ENCODE assay signal across 11 mouse cellular contexts in genomic region chr5:114579714-114580357, GRCm38 (mm10). TPM values are rescaled to one million over a fixed set of nuclear protein-coding genes. Genes with fewer than 3 reads are reported as not detected.
DNase-seq lines count a peak whose midpoint lies in the region; ATAC-seq lines count a peak whose summit lies in the region.
"Had no signal": no experiment of that assay in that cellular context is flagged by ENCODE, and none has a peak within 500 bp of the region (broad histone marks: within the 10 kb centered on the region; RNA-seq: fewer than 3 reads in every experiment).

No protein-coding gene starts in this region.

- H3K36me3 ChIP-seq in neural tube, embryonic 11.5 days (ENCODE audit: control insufficient read depth, insufficient read depth, low read length) = no peaks in the 10 kb centered on the region
- 0 out of 2 replicates have a peak, but pooled peaks cover 4% of the 10 kb centered on the region for H3K36me3 ChIP-seq in hindbrain, embryonic 12.5 days
- no peaks in the 10 kb centered on the region for H3K36me3 ChIP-seq in stomach, embryonic 16.5 days (ENCODE audit: control insufficient read depth, insufficient read depth, low read length)

- peaks cover 46% of the 10 kb centered on the region for H3K4me1 ChIP-seq in neural tube, embryonic 11.5 days (ENCODE audit: control insufficient read depth, insufficient read depth, low read length)
- H3K4me1 ChIP-seq in hindbrain, embryonic 12.5 days = peaks cover 84% of the 10 kb centered on the region
- peaks cover 20% of the 10 kb centered on the region for H3K4me1 ChIP-seq in stomach, embryonic 16.5 days (ENCODE audit: control insufficient read depth, insufficient read depth, low read length)
- H3K4me1 ChIP-seq: megakaryocyte, embryonic 14.5 days had no signal

- no peaks in the 10 kb centered on the region for H3K9me3 ChIP-seq in neural tube, embryonic 11.5 days (ENCODE audit: control insufficient read depth, low read length)
- no peaks in the 10 kb centered on the region for H3K9me3 ChIP-seq in hindbrain, embryonic 12.5 days (replicated peaks)
- H3K9me3 ChIP-seq in stomach, embryonic 16.5 days (replicated peaks; ENCODE audit: control insufficient read depth, low read length) = no peaks in the 10 kb centered on the region
- H3K9me3 ChIP-seq: megakaryocyte, embryonic 14.5 days had no signal

- no peak overlapping the region for H3K9ac ChIP-seq in neural tube, embryonic 11.5 days (ENCODE audit: low read length)
- no peak overlapping the region for H3K9ac ChIP-seq in hindbrain, embryonic 12.5 days
- no peak overlapping the region for H3K9ac ChIP-seq in stomach, embryonic 16.5 days (ENCODE audit: low read length)

- WGBS in neural tube, embryonic 11.5 days = 47% methylated on average over 8 of the region's 8 CpGs
- 48% methylated on average over 8 of the region's 8 CpGs for WGBS in hindbrain, embryonic 12.5 days
- 76% methylated on average over 8 of the region's 8 CpGs for WGBS in stomach, embryonic 16.5 days

- ATAC-seq in neural tube, embryonic 11.5 days (ENCODE audit: insufficient read depth, low FRiP score, low TSS enrichment) = no peak
- ATAC-seq in hindbrain, embryonic 12.5 days (ENCODE audit: low FRiP score) = peak; percentile 30; the same call in 1 of the 2 replicates
- ATAC-seq in stomach, embryonic 16.5 days (ENCODE audit: insufficient read depth, low FRiP score) = 0 out of 2 replicates have a peak, but pooled peaks have one; percentile 38

- no peak overlapping the region for H3K4me3 ChIP-seq in neural tube, embryonic 11.5 days (ENCODE audit: low read depth, low read length)
- H3K4me3 ChIP-seq in hindbrain, embryonic 12.5 days = no peak overlapping the region
- no peak overlapping the region for H3K4me3 ChIP-seq in stomach, embryonic 16.5 days (replicated peaks; ENCODE audit: low read length)
- H3K4me3 ChIP-seq: heart, adult 2 months; megakaryocyte, embryonic 14.5 days had no signal

- peak; percentile 58 for DNase-seq in neural tube, embryonic 11.5 days (ENCODE audit: low spot score)
- DNase-seq in neural tube, embryonic 10.5 days (ENCODE audit: extremely low spot score, low spot score) = no peak
- DNase-seq in left cerebral cortex, postnatal 25 days (ENCODE audit: low spot score in 2 of 2) = peak; percentile 61 to 62
- no peak for DNase-seq in B cell, adult 2 months
- DNase-seq in urinary bladder, postnatal 36 days (ENCODE audit: low spot score in 2 of 2) = no peak
- no peak for DNase-seq in urinary bladder, postnatal 4 days (ENCODE audit: low spot score in 2 of 2)
- DNase-seq: cerebellum, adult 8-10 months; heart, adult 2 months had no signal

- H3K27ac ChIP-seq in neural tube, embryonic 11.5 days (ENCODE audit: low read depth, low read length) = peak overlapping the region; percentile 51; the same call in 1 of the 2 replicates
- H3K27ac ChIP-seq in hindbrain, embryonic 12.5 days = peak overlapping the region; percentile 40; the same call in 1 of the 2 replicates
- no peak overlapping the region for H3K27ac ChIP-seq in stomach, embryonic 16.5 days (ENCODE audit: low read length)
- H3K27ac ChIP-seq: heart, adult 2 months had no signal

- H3K4me2 ChIP-seq in neural tube, embryonic 11.5 days (ENCODE audit: low read depth) = no peak overlapping the region
- H3K4me2 ChIP-seq in hindbrain, embryonic 12.5 days (replicated peaks) = no peak overlapping the region
- no peak overlapping the region for H3K4me2 ChIP-seq in stomach, embryonic 16.5 days (ENCODE audit: low read depth, low read length)

- intact Hi-C loops in left cerebral cortex, postnatal 25 days (cut with DNase I) = no loop called here

- no peaks in the 10 kb centered on the region for H3K27me3 ChIP-seq in neural tube, embryonic 11.5 days (ENCODE audit: control insufficient read depth, insufficient read depth, low read length)
- peaks cover 5% of the 10 kb centered on the region; the same call in 1 of the 2 replicates for H3K27me3 ChIP-seq in hindbrain, embryonic 12.5 days
- no peaks in the 10 kb centered on the region for H3K27me3 ChIP-seq in stomach, embryonic 16.5 days (ENCODE audit: control insufficient read depth, insufficient read depth, low read length)

RNA-seq across cellular contexts. Expression of gene Fam222a, which starts 12.0 kb away (rescaled TPM):
- 5.0 and 7.5 TPM in 2 replicates for polyA plus RNA-seq in neural tube, embryonic 11.5 days (2014; fragmentation: Nextera tagmentation; extraction: Ambion mirVana)
- 9.4 and 9.9 TPM in 2 replicates for polyA plus RNA-seq in hindbrain, embryonic 12.5 days (2016; fragmentation: Nextera tagmentation; extraction: Ambion mirVana)
- 10 to 100 TPM in 1 of 2 experiments, 1 to 10 TPM in 1; 6.8 to 12.8 TPM for total RNA-seq in left cerebral cortex, postnatal 25 days (2021)
- 1.4 and 1.6 TPM in 2 replicates for polyA plus RNA-seq in stomach, embryonic 16.5 days (2015; fragmentation: Nextera tagmentation; extraction: Ambion mirVana)

Comparison
In these comparisons a context has a peak if more than half of its experiments do, and no peak if none do; other contexts are left out.
1. DNase-seq: peak in neural tube, embryonic 11.5 days (single experiment) and left cerebral cortex, postnatal 25 days (2 of 2); none in neural tube, embryonic 10.5 days (single experiment), B cell, adult 2 months (0 of 2), urinary bladder, postnatal 36 days (0 of 2) and urinary bladder, postnatal 4 days (0 of 2).